ENCODE assay signal across 17 mouse cellular contexts in the genomic region with DNA sequence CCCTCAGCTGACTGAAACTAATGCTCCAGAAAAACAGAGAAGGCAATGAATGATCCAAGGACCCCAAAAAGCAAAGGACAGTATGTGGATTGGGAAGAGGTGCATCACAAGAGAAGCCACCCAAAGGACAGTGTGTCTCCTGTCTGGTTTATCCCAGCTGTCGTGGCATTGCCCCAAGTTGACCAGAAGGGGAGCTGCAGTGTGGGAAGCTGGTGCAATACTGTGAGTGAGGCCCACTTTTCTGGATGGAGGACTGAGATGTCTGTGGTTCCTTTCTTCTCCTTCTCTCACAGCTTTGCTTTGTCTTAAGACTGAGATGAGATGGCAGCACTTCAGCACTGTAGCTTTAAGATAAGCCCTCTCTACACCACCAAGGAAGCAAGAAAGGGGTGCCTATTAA. TPM values are rescaled to one million over a fixed set of nuclear protein-coding genes. Genes with fewer than 3 reads are reported as not detected.
"Had no signal": no experiment of that assay in that cellular context is flagged by ENCODE, and none has a peak within 500 bp of the region (broad histone marks: within the 10 kb centered on the region; RNA-seq: fewer than 3 reads in every experiment).

No protein-coding gene starts in this region.

- H3K4me3 ChIP-seq: layer of hippocampus, adult 2 months; limb, embryonic 13.5 days; midbrain, embryonic 10.5 days; myocyte; neural tube, embryonic 15.5 days had no signal

- H3K27me3 ChIP-seq: neural tube, embryonic 15.5 days had no signal

- DNase-seq: kidney, postnatal 10 days; kidney, postnatal 4 days; left cerebral cortex, postnatal 4 days; lung, adult 18-20 months; lung, postnatal 10 days; midbrain, embryonic 14.5 days; right cerebral cortex, adult 18-20 months; right cerebral cortex, postnatal 25 days; thymus, adult 18-20 months; thymus, postnatal 14 days had no signal

- H3K27ac ChIP-seq: layer of hippocampus, adult 2 months; limb, embryonic 13.5 days; liver, embryonic 14.5 days; midbrain, embryonic 10.5 days; neural tube, embryonic 15.5 days had no signal

- H3K9ac ChIP-seq: limb, embryonic 13.5 days; liver, embryonic 14.5 days; neural tube, embryonic 15.5 days had no signal

- H3K4me1 ChIP-seq: limb, embryonic 13.5 days; midbrain, embryonic 10.5 days; neural tube, embryonic 15.5 days had no signal

- H3K9me3 ChIP-seq: limb, embryonic 13.5 days; midbrain, embryonic 10.5 days; neural tube, embryonic 15.5 days had no signal

- H3K36me3 ChIP-seq: limb, embryonic 13.5 days; midbrain, embryonic 10.5 days; neural tube, embryonic 15.5 days had no signal

RNA-seq across cellular contexts. Expression of gene Gng4, which starts 12.2 kb away (rescaled TPM):
- total RNA-seq: liver, adult 2 months had no signal
- polyA plus RNA-seq: liver, adult 2 months had no signal
